Mouse (Mus musculus) liver, adult 2 months (tissue): Measurements from ENCODE around the gene Nob1. TPM values are rescaled to one million over a fixed set of nuclear protein-coding genes. Genes with fewer than 3 reads are reported as not detected.

Experiments used
- DNase-seq: peaks from one replicate; pipeline ENCODE4 v3.0.0-alpha.2; 2011; ENCODE audit warnings: low read depth, low spot score; ENCODE audit errors: extremely low read depth
- H3K27ac ChIP-seq: fragments of 200-500 bp; replicated peaks from 2 replicates; pipeline ENCODE4 v1.5.1; 2012; ENCODE audit warnings: low read depth, mild to moderate bottlenecking, control low read depth, inconsistent platforms, low read length; ENCODE audit not compliant: insufficient read depth
- H3K27me3 ChIP-seq: fragments of 200-500 bp; 2 replicates; pipeline ENCODE4 v1.6.1; 2012; ENCODE audit warnings: mild to moderate bottlenecking, moderate library complexity, low read length, inconsistent platforms; ENCODE audit not compliant: control insufficient read depth, insufficient read depth
- H3K36me3 ChIP-seq: fragments of 200-500 bp; 2 replicates; pipeline ENCODE4 v1.6.1; 2012; ENCODE audit warnings: low read length, inconsistent platforms; ENCODE audit not compliant: control insufficient read depth, insufficient read depth
- H3K4me1 ChIP-seq: fragments of 200-500 bp; 2 replicates; pipeline ENCODE4 v1.6.1; 2011; ENCODE audit warnings: low read length; ENCODE audit not compliant: control insufficient read depth, insufficient read depth
- H3K4me3 ChIP-seq: fragments of 200-500 bp; 2 replicates; pipeline ENCODE4 v1.5.1; 2011; ENCODE audit warnings: low read depth, mild to moderate bottlenecking, control low read depth, low read length, moderate library complexity; ENCODE audit not compliant: insufficient read depth
- H3K79me2 ChIP-seq: fragments of 200-500 bp; 2 replicates; pipeline ENCODE4 v1.6.1; 2012; ENCODE audit warnings: inconsistent platforms, mild to moderate bottlenecking, low read length, moderate library complexity; ENCODE audit not compliant: control insufficient read depth, insufficient read depth
- H3K9ac ChIP-seq: fragments of 200-500 bp; 2 replicates; pipeline ENCODE4 v1.6.1; 2012; ENCODE audit warnings: low read depth, mild to moderate bottlenecking, control low read depth, inconsistent platforms, low read length
- CTCF ChIP-seq: fragments of 200-500 bp; IDR thresholded peaks from 2 replicates; pipeline ENCODE4 v1.5.1; 2011; ENCODE audit warnings: low read depth, low read length, control low read depth
- POLR2A ChIP-seq: fragments of 200-500 bp; IDR thresholded peaks from 2 replicates; pipeline ENCODE4 v1.6.1; 2011; ENCODE audit warnings: low read length, control low read depth; ENCODE audit not compliant: insufficient read depth; ENCODE audit errors: extremely low read depth
- WGBS: fragments of 180-500 bp; shearing (Covaris S2); methylation state at CpG from one replicate; pipeline ENCODE4 v1.1.7; 2018; 5-methylcytosine and 5-hydroxymethylcytosine counted together
- polyA plus RNA-seq: library from polyadenylated mRNA; depleted of rRNA; stranded (reverse); fragments of >200 nt; gene quantifications from 2 replicates; pipeline ENCODE4 v1.2.3, GENCODE M21; 2012; rRNA removed
- total RNA-seq: library from RNA; depleted of rRNA; stranded (reverse); fragments of >200 nt; gene quantifications from 2 replicates; pipeline ENCODE4 v1.2.3, GENCODE M21; 2014; rRNA removed

The Nob1 gene
- total RNA-seq (2.4 and 2.8 TPM in 2 replicates), polyA plus RNA-seq (11.2 and 14.3 TPM in 2 replicates)

GRCm38 (mm10) chr8:107424597-107425229, at the start of gene Nob1:
Nob1 (minus strand) TSS chr8:107425051.
- Histone ChIP-seq H3K4me1 (peaks cover 2% of the 10 kb centered on the region; the same call in 1 of the 2 replicates), H3K27ac (peak within 1 kb of the TSS; percentile 7; the same call in 1 of the 2 replicates), H3K9ac (peak within 1 kb of the TSS; percentile 58), H3K36me3 (peaks cover 13% of the 10 kb centered on the region; the same call in 1 of the 2 replicates), H3K4me3 (peak within 1 kb of the TSS; percentile 61), H3K79me2 (peaks cover 3% of the 10 kb centered on the region), H3K27me3 (no peaks in the 10 kb centered on the region)
- DNase-seq, result peak; percentile 87
- under 1% methylated on average over 50 of the region's 50 CpGs for WGBS
- peak; percentile 92 for TF ChIP-seq CTCF
- TF ChIP-seq POLR2A, result peak; percentile 65

- no peak for TF ChIP-seq CTCF
- Histone ChIP-seq H3K36me3 (no peaks in the 10 kb centered on the region), H3K27me3 (no peaks in the 10 kb centered on the region), H3K4me1 (0 out of 2 replicates have a peak, but pooled peaks cover 4% of the 10 kb centered on the region), H3K9ac (no peak overlapping the region), H3K79me2 (no peaks in the 10 kb centered on the region), H3K4me3 (no peak overlapping the region), H3K27ac (no peak overlapping the region)
- no peak for DNase-seq
- WGBS, result 95% methylated on average over 4 of the region's 4 CpGs
These were observed 48.5 kb upstream of the Nob1 start for GRCm38 (mm10) chr8:107473369-107473768.

GRCm38 (mm10) chr8:107472403-107473100, 47.7 kb upstream of the Nob1 start:
- no peaks in the 10 kb centered on the region for H3K79me2 ChIP-seq
- no peak overlapping the region for H3K4me3 ChIP-seq
- H3K9ac ChIP-seq, result no peak overlapping the region
- no peaks in the 10 kb centered on the region for H3K36me3 ChIP-seq
- H3K27ac ChIP-seq, result no peak overlapping the region
- 0 out of 2 replicates have a peak, but pooled peaks cover 4% of the 10 kb centered on the region for H3K4me1 ChIP-seq
- H3K27me3 ChIP-seq, result no peaks in the 10 kb centered on the region
- TF ChIP-seq POLR2A (no peak), CTCF (no peak)
- 87% methylated on average over 10 of the region's 10 CpGs for WGBS
- no peak for DNase-seq

- Histone ChIP-seq H3K36me3 (peaks cover 3% of the 10 kb centered on the region), H3K4me1 (0 out of 2 replicates have a peak, but pooled peaks cover 4% of the 10 kb centered on the region)
- 94% methylated on average over 5 of the region's 5 CpGs for WGBS
These were observed 45.5 kb upstream of the Nob1 start for GRCm38 (mm10) chr8:107470302-107470701.

GRCm38 (mm10) chr8:107468811-107469302, 44.0 kb upstream of the Nob1 start:
- Histone ChIP-seq H3K27me3 (no peaks in the 10 kb centered on the region), H3K79me2 (no peaks in the 10 kb centered on the region), H3K9ac (no peak overlapping the region), H3K27ac (no peak overlapping the region), H3K4me3 (no peak overlapping the region), H3K36me3 (peaks cover 3% of the 10 kb centered on the region), H3K4me1 (0 out of 2 replicates have a peak, but pooled peaks cover 4% of the 10 kb centered on the region)
- DNase-seq, result no peak
- no peak for TF ChIP-seq CTCF
- TF ChIP-seq POLR2A, result no peak
- 45% methylated on average over 8 of the region's 8 CpGs for WGBS

More at GRCm38 (mm10) chr8:107470302-107470701, 45.5 kb upstream of the Nob1 start:
- no peak for TF ChIP-seq CTCF
- TF ChIP-seq POLR2A, result no peak
- Histone ChIP-seq H3K79me2 (no peaks in the 10 kb centered on the region), H3K9ac (no peak overlapping the region), H3K27ac (no peak overlapping the region), H3K4me3 (no peak overlapping the region), H3K27me3 (no peaks in the 10 kb centered on the region)
- no peak for DNase-seq

GRCm38 (mm10) chr8:107466642-107467041, 41.8 kb upstream of the Nob1 start:
- Histone ChIP-seq H3K79me2 (no peaks in the 10 kb centered on the region), H3K27ac (no peak overlapping the region), H3K9ac (no peak overlapping the region), H3K36me3 (peaks cover 3% of the 10 kb centered on the region), H3K4me3 (no peak overlapping the region), H3K4me1 (0 out of 2 replicates have a peak, but pooled peaks cover 3% of the 10 kb centered on the region), H3K27me3 (no peaks in the 10 kb centered on the region)
- WGBS, result 96% methylated on average over 5 of the region's 5 CpGs
- no peak for TF ChIP-seq CTCF
- no peak for TF ChIP-seq POLR2A
- DNase-seq, result no peak
